Mouse (Mus musculus) brain, embryonic 14.5 days (tissue): ENCODE measurements around the gene Arhgef3.

Source experiments
- CTCF ChIP-seq: fragments of 200-500 bp; IDR thresholded peaks from 2 replicates; pipeline ENCODE4 v1.5.1; 2012; ENCODE audit warnings: inconsistent platforms, mild to moderate bottlenecking, moderate library complexity, borderline replicate concordance; ENCODE audit not compliant: insufficient read depth, insufficient read length; ENCODE audit errors: extremely low read depth
- POLR2A ChIP-seq: fragments of 200-500 bp; IDR thresholded peaks from 2 replicates; pipeline ENCODE4 v1.6.1; 2012; ENCODE audit warnings: mild to moderate bottlenecking, inconsistent platforms, borderline replicate concordance; ENCODE audit not compliant: poor library complexity, insufficient read depth, insufficient read length, severe bottlenecking; ENCODE audit errors: extremely low read depth

DNA sequence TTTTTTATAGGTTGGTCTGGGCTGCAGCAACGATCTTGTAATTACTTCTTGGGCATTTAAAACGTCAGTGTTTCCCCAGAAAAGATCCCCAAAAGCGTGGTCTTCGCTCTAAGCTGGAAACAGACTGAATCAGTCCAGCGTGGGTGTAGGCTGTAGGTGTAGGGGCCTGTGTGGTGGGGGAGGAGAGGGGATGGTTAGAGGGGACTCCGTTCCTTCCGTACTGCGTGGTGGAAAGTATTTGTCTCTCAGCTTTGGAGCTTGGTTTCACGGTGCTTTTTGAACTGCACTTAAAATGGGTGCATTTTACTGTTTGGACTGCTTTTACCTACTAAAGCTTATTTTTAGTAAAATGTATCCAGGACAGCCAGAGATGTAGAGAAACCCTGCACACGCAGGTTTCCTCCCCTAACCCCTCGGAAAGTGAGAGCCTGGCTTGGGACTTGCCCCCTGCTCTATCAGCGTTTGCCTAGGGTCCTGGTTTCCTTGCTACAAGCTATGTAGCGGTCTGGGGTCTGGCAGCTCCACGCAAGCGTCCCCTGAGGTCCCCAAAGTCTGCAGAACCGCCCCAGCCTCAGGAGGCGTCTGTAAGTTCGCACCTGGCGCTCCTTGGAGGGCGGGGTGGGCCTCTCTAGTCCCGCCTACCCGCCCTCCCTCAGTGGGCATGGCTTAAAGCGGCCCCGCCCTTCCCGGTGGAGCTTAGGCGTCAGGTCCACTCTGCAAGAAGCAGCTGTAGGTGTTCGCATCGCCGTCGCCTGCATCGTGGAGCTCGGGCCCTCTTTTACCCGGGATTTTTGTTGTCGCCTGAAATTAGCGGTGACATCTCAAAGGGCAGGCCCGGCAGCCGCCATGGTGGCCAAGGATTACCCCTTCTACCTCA is 220.9 kb downstream of the Arhgef3 start:
- TF ChIP-seq CTCF: no peak
- no peak for TF ChIP-seq POLR2A
